Mouse (Mus musculus): ENCODE data around the gene Lrwd1.

The Lrwd1 gene

DNA sequence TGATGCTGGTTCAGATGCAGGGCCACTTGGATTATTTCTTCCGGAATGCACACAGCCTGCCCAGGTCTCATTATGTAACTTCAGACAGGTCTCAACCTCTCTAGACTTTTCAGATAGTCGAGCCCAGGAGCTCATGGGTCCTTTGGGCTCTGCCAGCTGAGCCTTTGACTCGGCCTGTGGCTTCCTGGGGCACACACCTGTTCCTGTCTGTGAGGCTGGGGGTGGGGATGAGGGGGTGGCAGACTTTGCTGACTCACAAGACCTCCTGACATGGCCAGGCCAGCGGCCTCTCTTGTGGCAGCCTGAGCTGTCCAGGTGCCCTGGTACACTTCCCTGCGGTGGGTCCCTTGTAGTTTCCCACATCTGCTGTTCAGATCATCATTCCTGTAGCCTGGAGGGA, 43.9 kb downstream of the Lrwd1 start:
- no peak for DNase-seq (ENCODE audit: low read depth)

DNA sequence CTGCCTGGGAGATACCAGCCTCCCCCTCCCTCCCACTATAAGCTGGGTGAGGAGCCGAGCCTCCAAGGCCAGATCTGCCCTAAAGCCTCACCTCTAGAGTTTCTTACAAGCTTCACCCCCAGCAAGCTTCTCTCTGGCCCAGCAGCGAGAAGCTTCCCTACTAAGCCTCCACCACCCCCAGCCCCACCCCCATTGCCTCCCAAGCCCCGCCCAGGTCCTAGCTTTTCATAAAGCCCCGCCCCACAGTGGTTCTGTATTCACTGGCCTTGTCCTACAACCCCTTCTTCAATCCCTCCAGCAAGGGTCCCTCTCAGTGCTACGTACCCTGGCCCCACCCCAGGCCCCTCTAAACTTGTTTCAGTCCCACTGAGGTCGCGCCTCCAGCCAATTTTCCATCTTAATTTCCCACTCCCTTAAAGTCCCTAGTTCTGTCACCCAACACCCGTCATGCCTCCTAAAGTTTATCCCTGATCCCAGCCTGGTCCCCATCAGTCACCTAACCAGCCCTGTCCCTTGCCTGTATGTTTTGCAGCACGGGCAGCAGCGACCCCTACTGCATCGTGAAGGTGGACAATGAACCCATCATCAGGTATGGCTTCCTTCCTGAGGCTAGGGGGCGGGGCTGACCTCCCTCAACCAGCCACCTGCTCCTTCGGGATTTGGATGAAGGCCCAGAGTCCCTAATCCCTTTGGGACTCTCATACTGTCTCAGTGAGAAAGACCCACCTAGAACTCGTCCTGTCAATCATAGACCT, 46.9 kb downstream of the Lrwd1 start:
- DNase-seq (ENCODE audit: low read depth): no peak

- no peak for DNase-seq (ENCODE audit: low read depth)
Measured at GRCm38 (mm10) chr5:136086290-136086689, 49.6 kb downstream of the Lrwd1 start.

DNA sequence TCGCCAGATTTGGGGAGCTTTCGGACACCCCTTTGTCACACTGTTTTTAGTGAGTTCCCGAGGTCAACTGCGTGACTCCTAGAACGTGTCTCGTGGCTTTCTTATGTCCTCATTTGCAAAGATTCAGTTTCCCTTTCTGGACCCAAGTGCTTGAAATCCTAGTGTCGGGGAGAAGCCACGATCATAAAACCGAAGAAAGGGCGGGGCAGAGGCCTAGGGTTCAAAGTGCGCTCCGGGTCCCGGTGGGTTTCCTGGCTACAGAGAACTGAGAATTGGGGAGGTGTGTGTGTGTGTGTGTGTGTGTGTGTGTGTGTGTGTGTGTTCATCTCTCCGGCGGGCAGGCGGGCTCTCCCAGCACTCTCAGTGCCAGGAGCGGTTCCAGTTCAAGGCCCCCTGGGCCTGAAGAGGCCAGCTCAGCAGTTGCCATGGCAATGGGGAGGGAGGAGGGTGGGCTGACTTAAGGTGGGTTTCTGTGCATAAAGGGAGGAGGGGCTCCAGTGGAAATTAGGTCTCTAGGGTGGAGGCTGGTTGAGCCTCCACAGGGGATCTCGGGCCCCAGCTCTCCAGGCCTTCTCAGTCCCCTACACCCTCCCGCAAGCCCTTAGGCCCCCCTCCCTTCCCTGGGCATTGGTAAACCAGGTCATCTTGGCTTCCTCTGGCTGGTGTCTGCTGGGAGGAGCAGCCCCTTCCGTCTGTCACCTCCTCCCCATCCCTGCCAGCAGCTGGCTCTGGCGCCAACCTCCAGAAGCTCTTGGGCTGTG, 50.8 kb downstream of the Lrwd1 start:
- DNase-seq (ENCODE audit: low read depth): peak; percentile 63

- peak; percentile 52 for DNase-seq (ENCODE audit: low read depth)
Measured at GRCm38 (mm10) chr5:136084144-136084881, 51.6 kb downstream of the Lrwd1 start.

DNA sequence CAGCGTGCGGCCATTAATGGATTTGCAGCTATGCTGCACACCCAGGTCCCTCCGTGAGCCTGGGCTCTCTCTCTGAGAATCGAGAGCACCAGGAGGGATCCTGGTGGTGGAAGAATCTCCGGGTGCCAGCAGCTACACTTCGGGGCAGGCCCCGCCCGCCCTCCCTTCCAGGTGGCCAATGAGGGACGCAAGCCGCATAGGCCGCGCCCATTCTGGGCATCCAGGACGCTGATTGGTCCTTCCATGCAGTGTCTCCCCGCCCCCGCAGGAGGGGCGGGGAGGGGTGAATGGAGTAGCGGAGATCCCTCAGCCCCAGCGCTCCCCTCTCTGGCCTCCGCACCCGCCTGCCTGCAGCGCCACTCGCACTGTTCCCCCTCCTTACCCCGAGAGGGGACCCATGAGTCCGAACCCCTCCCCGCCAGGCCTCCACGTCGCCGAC, 52.2 kb downstream of the Lrwd1 start, which contains the start of gene Rasa4:
Gene Rasa4 (plus strand): TSS at position 248 of the 439 bp plus-strand sequence.
- peak; percentile 94 for DNase-seq (ENCODE audit: low read depth)

GRCm38 (mm10) chr5:136082345-136082744, 53.5 kb downstream of the Lrwd1 start:
- DNase-seq (ENCODE audit: low read depth): peak; percentile 47

- DNase-seq (ENCODE audit: low read depth): no peak
Measured at GRCm38 (mm10) chr5:136078136-136078535, 57.7 kb downstream of the Lrwd1 start.

- peak; percentile 31 for DNase-seq (ENCODE audit: low read depth)
Measured at GRCm38 (mm10) chr5:136077001-136077550, 58.8 kb downstream of the Lrwd1 start.

DNA sequence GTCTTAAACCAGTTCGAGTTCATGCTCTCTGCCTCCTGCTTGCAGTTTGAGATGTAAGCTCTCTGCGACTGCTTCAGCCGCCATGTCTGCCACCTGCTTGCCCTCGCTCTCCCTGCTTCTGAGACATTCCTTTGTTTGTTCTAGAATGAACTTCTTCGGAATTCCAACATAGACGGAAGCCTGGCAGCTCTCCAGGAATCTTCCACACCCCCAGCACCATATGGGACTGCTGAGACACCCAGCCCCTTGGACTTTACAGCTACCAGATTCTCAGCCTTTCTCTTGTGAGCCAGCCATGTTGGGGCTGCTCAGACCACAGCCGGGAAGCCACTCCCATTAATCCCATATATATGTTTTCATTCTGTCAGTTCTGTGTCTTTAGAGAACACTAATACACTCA, 59.6 kb downstream of the Lrwd1 start:
- no peak for DNase-seq (ENCODE audit: low read depth)

DNA sequence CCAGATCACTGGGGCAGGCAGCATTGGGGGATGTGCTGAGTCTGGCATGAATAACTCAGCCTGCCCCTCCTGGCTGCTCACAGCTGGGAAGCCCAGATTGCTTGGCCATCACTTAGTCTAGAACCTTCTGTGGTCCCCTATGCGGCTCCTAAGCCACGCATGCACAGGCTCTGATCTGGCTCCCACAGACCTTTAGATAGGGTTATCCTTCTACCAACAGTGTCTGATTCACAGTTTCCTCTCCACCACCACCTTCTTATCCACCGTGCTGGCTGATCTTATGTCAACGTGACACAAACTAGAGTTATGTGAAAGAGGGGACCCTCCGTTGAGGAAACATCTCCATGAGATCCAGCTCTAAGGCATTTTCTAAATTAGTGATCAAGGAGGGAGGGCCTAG, 60.8 kb downstream of the Lrwd1 start:
- peak; percentile 59 for DNase-seq (ENCODE audit: low read depth)

DNA sequence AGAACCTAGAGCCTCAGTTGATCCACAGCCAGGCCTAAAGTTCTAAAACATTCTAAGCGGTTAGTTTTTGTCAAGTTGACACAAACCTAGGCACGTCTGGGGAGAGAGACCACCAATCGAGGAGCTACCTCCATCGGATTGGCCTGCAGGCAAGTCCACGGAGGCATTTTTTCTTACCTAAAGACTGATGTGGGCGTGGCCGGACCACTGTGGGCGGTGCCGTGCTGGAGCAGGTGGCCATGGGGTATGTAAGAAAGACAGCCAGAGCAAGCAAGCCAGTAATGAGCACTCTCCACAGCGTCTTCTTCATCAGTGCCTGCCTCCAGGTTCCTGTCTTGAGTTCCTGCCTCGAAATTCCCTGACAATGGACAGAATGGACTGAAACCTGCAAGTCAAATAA, 62.3 kb downstream of the Lrwd1 start:
- DNase-seq (ENCODE audit: low read depth): no peak

DNA sequence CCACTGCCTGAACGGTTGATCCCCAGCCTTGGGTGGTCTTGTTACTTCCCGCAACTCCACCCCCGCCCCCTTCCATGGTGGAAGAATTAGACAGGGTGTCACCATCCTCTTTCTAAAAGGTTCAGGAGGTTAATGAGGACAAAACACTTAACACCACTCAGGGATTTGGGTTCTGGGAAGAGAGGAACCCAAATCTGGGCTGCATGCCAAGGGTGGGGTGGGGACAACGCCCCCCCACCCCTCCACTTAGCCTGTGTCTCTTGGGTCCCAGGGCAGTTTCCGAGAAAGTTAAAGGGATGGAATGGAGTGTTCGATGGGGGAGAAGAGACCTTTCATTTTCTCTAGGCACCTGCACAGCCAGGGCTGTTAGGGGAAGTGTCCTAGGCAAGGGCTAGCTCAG, 62.8 kb downstream of the Lrwd1 start:
- no peak for DNase-seq (ENCODE audit: low read depth)
